Mouse (Mus musculus) cerebellum, adult 2 months (tissue): Measurements from ENCODE around the gene Tnip1.
"Not testable (repeated sequence)": the region's sequence is repeated elsewhere in the genome, so short reads cannot be mapped to it uniquely, and the experiment has no call there.

Source experiments
- CTCF ChIP-seq: fragments of 200-500 bp; IDR thresholded peaks from 2 replicates; pipeline ENCODE4 v1.5.1; 2011; ENCODE audit warnings: low read depth, mild to moderate bottlenecking, control low read depth, low read length, moderate library complexity, borderline replicate concordance; ENCODE audit not compliant: insufficient read depth
- POLR2A ChIP-seq: fragments of 200-500 bp; IDR thresholded peaks from 2 replicates; pipeline ENCODE4 v1.6.1; 2011; ENCODE audit warnings: low read length, control low read depth, borderline replicate concordance; ENCODE audit not compliant: insufficient read depth

GRCm38 (mm10) chr11:54896646-54897045 lies 66.1 kb downstream of the Tnip1 start:
- not testable (repeated sequence) for TF ChIP-seq POLR2A, CTCF
